Mouse (Mus musculus): ENCODE measurements around the gene Psmd9. TPM values are rescaled to one million over a fixed set of nuclear protein-coding genes. Genes with fewer than 3 reads are reported as not detected.

Gene Psmd9
- polyA plus RNA-seq, 1 experiment from 2014 or later = 71.5 TPM

DNA sequence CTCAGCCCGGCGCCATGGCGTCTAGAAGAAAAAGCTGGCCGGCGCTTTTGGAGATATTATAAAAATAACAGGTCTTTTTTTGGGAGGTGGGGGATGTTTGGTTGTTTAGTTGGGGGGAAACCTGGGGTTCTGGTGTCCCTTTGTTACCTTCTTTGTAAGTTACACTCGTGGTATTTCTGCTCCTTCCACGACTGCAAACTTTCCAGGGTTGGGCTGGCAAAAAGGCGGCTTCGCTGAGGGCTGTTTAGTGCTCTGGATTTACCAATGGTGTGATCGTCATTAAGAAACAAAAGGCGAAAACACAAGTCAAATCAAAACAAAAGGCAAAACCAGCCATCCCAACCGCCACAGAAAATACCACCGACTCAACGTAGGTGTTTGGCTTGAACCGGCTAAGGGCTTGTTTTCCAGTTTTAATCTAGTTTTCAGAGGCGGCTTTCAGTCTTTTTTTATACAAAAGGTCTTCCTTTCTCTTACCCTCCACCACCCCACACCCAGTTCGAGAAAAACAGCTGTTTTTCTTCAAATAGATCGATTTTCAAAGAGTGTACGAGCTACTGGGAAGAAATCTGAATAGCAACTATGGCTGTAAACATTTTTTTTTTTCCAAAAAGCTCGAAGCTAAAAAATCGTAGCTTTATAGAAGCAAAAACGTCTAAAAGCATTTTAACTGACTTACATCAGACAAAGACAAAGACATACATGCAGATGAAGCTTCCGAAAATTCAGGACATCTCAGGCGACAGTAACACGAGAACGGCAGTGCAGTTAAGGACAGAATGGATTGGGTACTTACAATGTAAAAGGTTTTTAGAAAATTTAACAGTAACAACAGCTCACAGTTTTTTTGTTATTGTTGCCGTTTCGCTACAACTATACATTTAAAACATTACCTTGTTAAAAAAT, 29.2 kb upstream of the Psmd9 start:
- Histone ChIP-seq H3K4me3 (peak overlapping the region; percentile 94), H3K4me2 (peak overlapping the region; percentile 99), H3K36me3 (replicated peaks) (no peaks in the 10 kb centered on the region), H3K27ac (peak overlapping the region; percentile 100), H3K4me1 (peaks cover 46% of the 10 kb centered on the region), H3K9me3 (no peaks in the 10 kb centered on the region), H3K9ac (peak overlapping the region; percentile 98), H3K27me3 (replicated peaks) (no peaks in the 10 kb centered on the region)
- no peak for ATAC-seq (replicated peaks)
- WGBS = under 1% methylated on average over 28 of the region's 28 CpGs

DNA sequence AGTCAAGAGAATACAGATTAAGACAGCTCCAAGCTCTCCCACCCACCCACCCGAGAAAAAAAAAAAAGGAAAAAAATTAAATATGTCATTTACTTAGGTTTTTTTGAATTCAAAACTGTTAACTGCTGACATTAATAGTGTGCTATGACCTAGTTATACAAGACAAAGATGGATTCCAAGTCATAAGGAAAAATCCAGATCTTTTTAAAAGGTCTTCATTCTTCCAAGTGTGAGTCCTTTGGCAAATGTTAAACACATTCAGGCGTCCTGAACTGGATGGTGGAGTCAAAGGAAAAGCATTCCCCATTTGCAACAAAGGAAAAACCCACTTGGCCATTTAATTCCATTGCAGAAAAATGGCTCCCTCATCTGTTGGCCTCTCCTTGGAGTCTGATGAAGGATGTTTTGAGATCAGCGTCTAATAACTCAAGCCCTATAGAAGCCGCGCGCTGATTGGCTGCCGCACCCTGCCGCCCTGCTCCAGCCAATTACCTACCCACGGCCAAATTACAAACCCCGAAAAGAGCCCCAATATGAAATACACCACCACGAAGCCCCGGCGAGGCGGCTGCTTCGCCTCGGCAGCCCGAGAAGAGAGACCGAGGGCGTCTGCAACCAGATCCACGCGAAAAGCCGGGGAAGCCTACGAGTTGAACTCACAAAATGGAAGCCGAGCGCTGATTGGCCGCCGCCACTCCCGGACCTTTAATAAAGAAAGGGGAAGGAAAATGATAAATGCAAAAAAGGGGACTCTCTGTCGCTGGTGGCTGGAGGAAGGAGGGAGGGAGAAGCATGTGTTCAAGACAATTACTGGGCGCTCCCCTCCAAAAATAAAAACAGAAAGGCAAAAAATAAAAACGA, 28.3 kb upstream of the Psmd9 start:
- Histone ChIP-seq H3K27ac (peak overlapping the region; percentile 100), H3K27me3 (replicated peaks) (no peaks in the 10 kb centered on the region), H3K9me3 (no peaks in the 10 kb centered on the region), H3K4me1 (peaks cover 46% of the 10 kb centered on the region), H3K4me2 (peak overlapping the region; percentile 99), H3K4me3 (peak overlapping the region; percentile 94), H3K9ac (peak overlapping the region; percentile 99), H3K36me3 (replicated peaks) (no peaks in the 10 kb centered on the region)
- WGBS = under 1% methylated on average over 31 of the region's 31 CpGs
- ATAC-seq (replicated peaks) = peak; percentile 66

DNA sequence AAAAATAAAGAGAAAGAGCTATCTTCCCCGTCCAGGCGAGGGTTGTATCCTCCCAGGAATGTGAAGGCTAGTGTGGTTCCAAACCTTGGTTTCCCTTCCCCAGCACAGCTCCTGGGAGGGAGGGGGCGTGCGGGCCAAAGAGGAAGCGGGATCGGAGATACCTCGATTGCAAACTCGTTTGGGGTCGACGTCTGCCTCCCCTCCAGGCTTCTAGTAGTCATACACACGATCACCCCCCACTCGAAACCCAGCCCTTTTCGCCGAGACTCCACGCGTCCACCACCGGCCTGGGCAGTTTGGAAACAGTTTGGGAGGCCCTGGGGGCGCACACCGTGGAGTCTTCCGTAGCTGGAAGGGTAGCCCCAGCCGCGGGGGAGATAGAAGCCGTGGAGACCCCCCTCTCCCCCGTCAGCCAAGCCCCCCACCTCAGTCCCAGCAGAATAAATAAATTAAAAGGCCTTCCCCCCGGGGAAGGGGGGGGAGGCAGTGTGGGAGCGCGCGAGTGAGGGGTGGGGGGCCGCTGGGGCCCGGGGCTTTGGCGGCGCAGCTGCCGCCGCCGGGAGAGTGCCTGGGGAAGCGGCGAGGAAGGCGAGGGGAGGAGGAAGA, 27.6 kb upstream of the Psmd9 start:
- H3K27ac ChIP-seq = peak overlapping the region; percentile 100
- peak overlapping the region; percentile 99 for H3K4me2 ChIP-seq
- H3K4me1 ChIP-seq = peaks cover 46% of the 10 kb centered on the region
- under 1% methylated on average over 28 of the region's 38 CpGs for WGBS
- no peaks in the 10 kb centered on the region for H3K27me3 ChIP-seq (replicated peaks)
- no peaks in the 10 kb centered on the region for H3K36me3 ChIP-seq (replicated peaks)
- ATAC-seq (replicated peaks) = peak; percentile 3; the same call in 1 of the 2 replicates
- no peaks in the 10 kb centered on the region for H3K9me3 ChIP-seq
- peak overlapping the region; percentile 94 for H3K4me3 ChIP-seq
- peak overlapping the region; percentile 99 for H3K9ac ChIP-seq

DNA sequence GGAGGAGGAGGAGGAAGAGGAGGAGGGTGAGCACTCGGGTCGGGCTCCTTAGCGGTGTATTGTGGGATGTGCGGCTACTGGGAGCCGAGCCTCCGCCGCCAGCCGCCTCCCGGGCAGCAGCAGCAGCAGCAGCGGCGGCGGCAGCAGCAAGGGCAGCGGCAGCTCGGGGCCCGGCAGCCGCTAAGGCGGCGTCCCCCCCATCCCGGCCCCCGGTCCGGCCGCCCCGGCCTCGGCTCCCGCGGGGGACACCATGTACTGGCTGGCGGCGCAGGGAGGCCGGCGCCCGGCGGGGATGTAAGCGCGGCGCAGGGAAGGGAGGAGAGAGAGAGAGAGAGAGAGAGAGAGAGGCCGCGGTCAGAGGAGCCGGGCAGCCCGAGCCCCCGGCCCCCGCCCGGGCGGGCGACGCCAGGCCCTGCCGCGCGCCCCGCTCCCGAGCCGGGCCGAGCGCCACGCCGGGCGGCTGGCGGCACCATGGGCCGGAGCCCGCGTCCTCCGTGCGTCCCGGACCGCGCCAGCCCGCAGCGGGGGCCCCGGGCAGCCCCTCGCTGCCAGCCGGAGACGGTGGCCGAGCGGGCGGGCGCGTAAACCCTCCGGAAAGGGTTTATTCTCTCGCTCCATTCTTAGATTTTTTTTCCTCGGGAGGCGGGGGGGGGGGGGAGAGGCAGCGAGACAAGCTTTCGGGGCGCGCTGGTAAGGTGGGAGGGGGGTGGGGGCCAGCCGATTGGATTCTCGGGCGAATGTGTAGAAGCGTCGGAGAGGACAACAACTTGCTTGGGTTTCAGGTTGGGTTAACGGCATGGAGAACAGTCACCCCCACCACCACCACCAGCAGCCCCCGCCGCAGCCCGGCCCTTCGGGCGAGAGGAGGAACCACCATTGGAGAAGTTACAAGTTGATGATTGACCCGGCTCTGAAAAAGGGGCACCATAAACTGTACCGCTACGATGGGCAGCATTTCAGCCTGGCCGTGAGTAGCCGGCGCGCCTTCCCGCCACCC, 26.8 kb upstream of the Psmd9 start, which contains the start of gene Setd1b:
Gene Setd1b (plus strand): TSS at position 33 of the 997 bp plus-strand sequence.
- H3K4me3 ChIP-seq = peak within 1 kb of the TSS; percentile 94
- H3K4me2 ChIP-seq = peak within 1 kb of the TSS; percentile 99
- H3K36me3 ChIP-seq (replicated peaks) = 0 out of 2 replicates have a peak, but pooled peaks cover under 1% of the 10 kb centered on the region
- H3K27me3 ChIP-seq (replicated peaks) = no peaks in the 10 kb centered on the region
- peak within 1 kb of the TSS; percentile 99 for H3K9ac ChIP-seq
- H3K9me3 ChIP-seq = no peaks in the 10 kb centered on the region
- peak within 1 kb of the TSS; percentile 100 for H3K27ac ChIP-seq
- ATAC-seq (replicated peaks) = peak; percentile 13; the same call in 1 of the 2 replicates
- under 1% methylated on average over 83 of the region's 103 CpGs for WGBS
- H3K4me1 ChIP-seq = peaks cover 39% of the 10 kb centered on the region

DNA sequence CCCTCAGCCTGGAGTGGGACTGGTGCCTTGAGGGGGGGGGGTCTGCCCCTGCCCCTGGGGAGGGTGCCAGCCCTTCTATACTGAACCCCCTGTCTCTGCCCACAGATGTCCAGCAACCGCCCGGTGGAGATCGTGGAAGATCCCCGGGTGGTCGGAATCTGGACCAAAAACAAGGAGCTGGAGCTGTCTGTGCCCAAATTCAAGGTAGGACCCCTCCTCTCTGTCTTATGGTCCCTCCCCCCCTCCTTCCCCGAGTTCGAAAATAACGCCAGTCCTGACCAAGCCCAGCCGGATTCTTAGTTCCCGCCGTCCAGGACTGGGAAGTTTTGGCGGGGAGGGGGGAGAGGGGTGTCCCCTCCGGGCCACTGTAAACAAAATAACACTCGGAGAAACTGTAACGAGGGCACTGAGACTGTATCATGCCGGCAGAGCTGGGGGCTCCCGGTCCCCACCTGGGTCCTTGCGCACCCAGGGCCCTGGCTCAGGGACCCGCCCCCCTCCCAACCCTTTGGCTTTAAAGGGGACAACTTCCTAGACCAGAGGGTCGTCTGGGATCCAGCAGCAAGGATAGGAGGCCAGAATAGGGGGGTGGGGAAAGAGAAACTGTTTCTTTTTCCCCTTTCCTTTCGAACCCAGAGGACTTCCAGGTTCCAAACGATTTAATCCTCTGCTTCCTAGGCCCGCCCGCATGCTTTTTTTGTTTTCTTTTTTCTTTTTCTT, 25.8 kb upstream of the Psmd9 start:
- Histone ChIP-seq H3K9me3 (no peaks in the 10 kb centered on the region), H3K9ac (peak overlapping the region; percentile 99), H3K4me1 (peaks cover 41% of the 10 kb centered on the region), H3K27ac (peak overlapping the region; percentile 100), H3K27me3 (replicated peaks) (no peaks in the 10 kb centered on the region), H3K36me3 (replicated peaks) (peaks cover 8% of the 10 kb centered on the region), H3K4me3 (peak overlapping the region; percentile 94), H3K4me2 (peak overlapping the region; percentile 99)
- under 1% methylated on average over 23 of the region's 24 CpGs for WGBS
- no peak for ATAC-seq (replicated peaks)

DNA sequence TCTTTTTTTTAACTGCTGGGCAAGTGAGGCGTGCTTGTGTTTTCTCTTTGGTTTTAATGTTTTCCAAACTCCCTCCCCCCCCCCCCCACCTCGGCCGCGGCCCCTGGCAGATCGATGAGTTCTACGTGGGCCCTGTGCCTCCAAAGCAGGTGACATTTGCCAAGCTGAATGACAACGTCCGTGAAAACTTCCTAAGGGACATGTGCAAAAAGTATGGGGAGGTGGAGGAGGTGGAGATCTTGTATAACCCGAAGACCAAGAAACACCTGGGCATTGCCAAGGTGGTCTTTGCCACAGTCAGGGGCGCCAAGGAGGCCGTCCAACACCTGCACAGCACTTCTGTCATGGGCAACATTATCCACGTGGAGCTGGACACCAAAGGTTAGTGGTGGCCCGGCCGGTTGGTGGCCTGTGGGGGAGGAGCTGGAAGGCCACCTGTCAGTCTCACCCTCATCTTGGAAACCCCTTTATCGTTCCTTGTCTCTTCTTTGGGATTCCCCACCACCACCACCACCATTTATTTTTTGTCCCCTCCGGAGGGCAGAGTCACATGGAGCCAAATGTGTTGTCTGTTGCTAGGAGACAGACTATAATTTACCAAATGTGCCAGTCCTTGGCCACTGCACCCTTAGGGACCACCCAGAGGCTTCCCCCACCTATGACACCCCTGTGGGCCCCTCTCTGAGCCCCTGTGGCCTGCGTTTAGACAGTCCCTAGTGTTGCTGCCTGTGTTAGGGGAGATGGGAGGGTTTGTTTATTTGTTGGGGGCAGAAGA, 25.1 kb upstream of the Psmd9 start:
- H3K36me3 ChIP-seq (replicated peaks) = peaks cover 14% of the 10 kb centered on the region
- no peaks in the 10 kb centered on the region for H3K27me3 ChIP-seq (replicated peaks)
- no peaks in the 10 kb centered on the region for H3K9me3 ChIP-seq
- H3K4me2 ChIP-seq = peak overlapping the region; percentile 99
- no peak for ATAC-seq (replicated peaks)
- H3K4me3 ChIP-seq = peak overlapping the region; percentile 94
- H3K27ac ChIP-seq = peak overlapping the region; percentile 100
- H3K4me1 ChIP-seq = peaks cover 49% of the 10 kb centered on the region
- 1% methylated on average over 17 of the region's 17 CpGs for WGBS
- peak overlapping the region; percentile 99 for H3K9ac ChIP-seq

GRCm38 (mm10) chr5:123144746-123145590, 24.2 kb upstream of the Psmd9 start:
- Histone ChIP-seq H3K9me3 (no peaks in the 10 kb centered on the region), H3K27me3 (replicated peaks) (no peaks in the 10 kb centered on the region), H3K4me3 (peak overlapping the region; percentile 94), H3K27ac (no peak overlapping the region), H3K4me1 (peaks cover 57% of the 10 kb centered on the region), H3K36me3 (replicated peaks) (peaks cover 14% of the 10 kb centered on the region), H3K9ac (peak overlapping the region; percentile 99), H3K4me2 (peak overlapping the region; percentile 99)
- ATAC-seq (replicated peaks) = no peak
- 39% methylated on average over 20 of the region's 20 CpGs for WGBS

DNA sequence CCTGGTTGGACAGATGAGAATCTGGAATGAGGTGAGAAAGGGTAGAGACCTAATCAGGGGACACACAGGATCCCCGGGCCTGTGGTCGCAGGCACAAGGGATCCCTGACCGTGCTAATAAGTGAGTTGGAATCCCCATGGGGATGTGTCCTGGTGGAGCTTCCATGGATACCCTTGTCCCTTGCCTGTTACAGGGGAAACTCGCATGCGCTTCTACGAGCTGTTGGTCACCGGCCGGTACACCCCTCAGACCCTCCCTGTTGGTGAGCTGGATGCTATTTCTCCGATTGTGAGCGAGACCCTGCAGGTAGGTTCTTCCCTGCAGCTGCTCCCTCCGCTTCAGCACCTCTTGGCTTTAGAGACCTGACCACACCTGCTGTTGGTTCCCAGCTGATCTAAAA, 22.9 kb upstream of the Psmd9 start:
- no peaks in the 10 kb centered on the region for H3K9me3 ChIP-seq
- no peak overlapping the region for H3K27ac ChIP-seq
- H3K4me3 ChIP-seq = no peak overlapping the region
- peaks cover 14% of the 10 kb centered on the region for H3K36me3 ChIP-seq (replicated peaks)
- H3K4me1 ChIP-seq = peaks cover 71% of the 10 kb centered on the region
- no peak overlapping the region for H3K9ac ChIP-seq
- no peak for ATAC-seq (replicated peaks)
- H3K4me2 ChIP-seq = 0 out of 2 replicates have a peak overlapping the region, but pooled peaks have one; percentile 5
- 78% methylated on average over 11 of the region's 11 CpGs for WGBS
- H3K27me3 ChIP-seq (replicated peaks) = no peaks in the 10 kb centered on the region

GRCm38 (mm10) chr5:123147569-123147968, 21.6 kb upstream of the Psmd9 start:
- Histone ChIP-seq H3K9me3 (no peaks in the 10 kb centered on the region), H3K36me3 (replicated peaks) (peaks cover 20% of the 10 kb centered on the region), H3K4me2 (no peak overlapping the region), H3K4me1 (peaks cover 75% of the 10 kb centered on the region), H3K9ac (no peak overlapping the region), H3K4me3 (no peak overlapping the region), H3K27me3 (replicated peaks) (no peaks in the 10 kb centered on the region), H3K27ac (no peak overlapping the region)
- WGBS = 86% methylated on average over 17 of the region's 17 CpGs
- ATAC-seq (replicated peaks) = no peak
